Mouse (Mus musculus) ES-Bruce4 (cell line): ENCODE measurements around the gene Prdm16. TPM values are rescaled to one million over a fixed set of nuclear protein-coding genes. Genes with fewer than 3 reads are reported as not detected.

Source experiments
- H3K27ac ChIP-seq: 2 replicates; pipeline ENCODE4 v1.5.1; 2012; ENCODE audit warnings: low read length, inconsistent platforms; ENCODE audit not compliant: insufficient read depth
- H3K27me3 ChIP-seq: 2 replicates; pipeline ENCODE4 v1.6.1; 2012; ENCODE audit warnings: mild to moderate bottlenecking, low read length, inconsistent platforms; ENCODE audit not compliant: control insufficient read depth, poor library complexity, insufficient read depth, severe bottlenecking
- H3K36me3 ChIP-seq: 2 replicates; pipeline ENCODE4 v1.6.1; 2012; ENCODE audit warnings: inconsistent platforms, mild to moderate bottlenecking, low read length, moderate library complexity; ENCODE audit not compliant: control insufficient read depth, poor library complexity, insufficient read depth, severe bottlenecking
- H3K4me1 ChIP-seq: one replicate; pipeline ENCODE4 v1.8.1; 2011; ENCODE audit warnings: low read length; ENCODE audit not compliant: control insufficient read depth, insufficient read depth
- H3K4me3 ChIP-seq: 2 replicates; pipeline ENCODE4 v1.5.1; 2011; ENCODE audit warnings: low read depth, mild to moderate bottlenecking, low read length
- H3K9ac ChIP-seq: 2 replicates; pipeline ENCODE4 v1.6.1; 2012; ENCODE audit warnings: low read depth, mild to moderate bottlenecking, inconsistent platforms; ENCODE audit not compliant: poor library complexity, severe bottlenecking
- H3K9me3 ChIP-seq: replicated peaks from 2 replicates; pipeline ENCODE4 v1.6.1; 2012; ENCODE audit warnings: mild to moderate bottlenecking, low read length, inconsistent platforms; ENCODE audit not compliant: control insufficient read depth, poor library complexity, insufficient read depth, severe bottlenecking
- CTCF ChIP-seq: IDR thresholded peaks from one replicate; pipeline ENCODE4 v1.8.1; 2011; ENCODE audit warnings: low read depth, low read length
- EP300 ChIP-seq: IDR thresholded peaks from 2 replicates; pipeline ENCODE4 v1.6.1; 2011; ENCODE audit warnings: low read depth, low read length; ENCODE audit not compliant: insufficient read depth
- POLR2A ChIP-seq: IDR thresholded peaks from one replicate; pipeline ENCODE4 v1.8.1; 2011; ENCODE audit warnings: low read length; ENCODE audit not compliant: insufficient read depth
- polyA plus RNA-seq: library from polyadenylated mRNA; stranded (reverse); fragments of >200 nt; gene quantifications from 2 replicates; pipeline ENCODE4 v1.2.4, GENCODE M21; 2011; ENCODE audit warnings: low read depth; ENCODE audit not compliant: missing spikeins, insufficient read depth, insufficient read length

The Prdm16 gene
- polyA plus RNA-seq, 1 experiment = 3.1 TPM

GRCm38 (mm10) chr4:154481771-154482637, 154.7 kb downstream of the Prdm16 start:
- no peaks in the 10 kb centered on the region for H3K4me1 ChIP-seq
- no peak overlapping the region for H3K4me3 ChIP-seq
- TF ChIP-seq EP300 (no peak), POLR2A (no peak), CTCF (no peak)
- no peaks in the 10 kb centered on the region for H3K36me3 ChIP-seq
- no peak overlapping the region for H3K9ac ChIP-seq
- H3K27ac ChIP-seq = no peak overlapping the region
- H3K9me3 ChIP-seq = no peaks in the 10 kb centered on the region
- H3K27me3 ChIP-seq = no peaks in the 10 kb centered on the region

DNA sequence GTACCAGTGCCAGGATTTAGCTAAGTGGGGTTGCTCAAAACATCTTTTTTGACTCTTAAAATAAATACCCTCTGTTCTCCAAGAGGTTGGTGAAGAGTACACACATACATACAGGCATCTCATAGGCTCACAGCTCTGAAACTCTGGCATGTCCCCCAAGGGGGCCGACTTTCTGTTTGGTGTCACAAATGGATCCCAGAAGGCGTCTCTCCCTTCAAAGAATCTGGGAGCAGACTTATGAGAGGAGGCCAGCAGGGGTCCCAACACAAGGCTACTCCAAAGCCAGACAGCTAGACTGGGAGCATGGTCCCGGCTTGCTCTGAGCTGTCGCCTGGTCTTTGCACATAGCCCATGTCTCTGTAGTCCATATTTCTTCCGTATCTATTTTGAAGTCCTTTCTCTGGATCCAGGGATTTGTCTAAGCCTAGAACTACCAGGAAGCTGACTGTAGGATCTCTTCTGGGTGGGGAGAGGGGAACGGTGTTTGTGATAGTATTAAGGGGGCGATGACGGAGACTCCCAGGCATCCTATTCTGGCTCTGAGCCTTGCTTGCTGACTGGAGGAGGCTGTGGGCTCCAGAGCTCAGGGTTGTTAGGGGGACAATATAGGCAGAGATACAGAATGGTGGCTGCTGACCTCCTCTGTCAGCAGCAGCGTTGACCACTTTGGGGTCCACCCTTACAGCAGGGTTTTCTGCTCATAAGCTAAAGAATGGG, 156.0 kb downstream of the Prdm16 start:
- H3K27me3 ChIP-seq = no peaks in the 10 kb centered on the region

GRCm38 (mm10) chr4:154480143-154480542, 156.5 kb downstream of the Prdm16 start:
- TF ChIP-seq EP300 = no peak
- TF ChIP-seq CTCF = no peak
- TF ChIP-seq POLR2A = no peak
- H3K9ac ChIP-seq = no peak overlapping the region
- no peaks in the 10 kb centered on the region for H3K9me3 ChIP-seq
- H3K4me3 ChIP-seq = no peak overlapping the region
- no peaks in the 10 kb centered on the region for H3K27me3 ChIP-seq
- H3K36me3 ChIP-seq = no peaks in the 10 kb centered on the region
- no peak overlapping the region for H3K27ac ChIP-seq
- no peaks in the 10 kb centered on the region for H3K4me1 ChIP-seq

More for the DNA sequence above, 156.0 kb downstream of the Prdm16 start:
- H3K36me3 ChIP-seq = no peaks in the 10 kb centered on the region
- no peaks in the 10 kb centered on the region for H3K4me1 ChIP-seq
- no peaks in the 10 kb centered on the region for H3K9me3 ChIP-seq
- H3K9ac ChIP-seq = no peak overlapping the region
- no peak overlapping the region for H3K27ac ChIP-seq
- no peak overlapping the region for H3K4me3 ChIP-seq
- TF ChIP-seq POLR2A (no peak), EP300 (no peak), CTCF (no peak)

- H3K27ac ChIP-seq = no peak overlapping the region
- no peaks in the 10 kb centered on the region for H3K4me1 ChIP-seq
- H3K27me3 ChIP-seq = no peaks in the 10 kb centered on the region
- H3K9me3 ChIP-seq = no peaks in the 10 kb centered on the region
- H3K4me3 ChIP-seq = no peak overlapping the region
- TF ChIP-seq CTCF = no peak
- TF ChIP-seq EP300 = no peak
- TF ChIP-seq POLR2A = no peak
- H3K36me3 ChIP-seq = no peaks in the 10 kb centered on the region
- no peak overlapping the region for H3K9ac ChIP-seq
Measured at GRCm38 (mm10) chr4:154478933-154479613, 157.6 kb downstream of the Prdm16 start.

DNA sequence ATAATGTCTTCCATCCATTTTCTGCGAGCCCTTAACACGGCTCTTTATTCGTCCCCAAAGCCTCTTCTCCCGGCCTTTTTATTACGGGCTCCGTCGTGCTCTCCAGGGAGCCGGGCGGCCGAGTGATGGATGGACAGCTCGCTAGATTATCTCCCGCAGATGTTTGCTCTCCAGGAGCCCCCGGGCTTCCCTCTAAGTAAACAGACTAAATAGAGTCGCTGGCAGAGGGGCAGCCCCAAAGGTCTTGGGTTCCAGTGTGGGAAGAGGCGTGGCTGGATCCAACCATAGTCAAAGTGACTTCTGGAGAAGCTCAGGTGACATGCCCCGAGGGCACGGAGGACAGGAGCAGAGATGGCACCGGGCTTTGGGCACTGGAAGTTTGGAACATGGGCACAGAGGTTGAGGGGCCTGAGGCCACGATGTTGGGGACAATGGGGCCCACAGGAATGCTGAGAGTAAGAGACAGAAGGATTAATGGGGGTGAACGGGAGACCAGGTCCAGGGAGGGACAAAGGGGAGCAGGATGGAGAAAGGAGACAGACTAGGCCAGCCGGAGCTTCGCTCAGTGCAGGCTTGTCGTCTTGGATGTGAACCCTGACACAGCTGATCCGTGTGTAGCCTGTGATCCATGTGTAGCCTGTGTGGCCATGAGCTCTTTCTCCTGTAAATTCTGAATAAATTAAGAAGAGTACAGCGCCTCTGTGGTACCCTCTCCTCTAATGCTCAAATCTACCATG, 162.9 kb downstream of the Prdm16 start:
- TF ChIP-seq EP300 = no peak
- TF ChIP-seq CTCF = no peak
- no peak for TF ChIP-seq POLR2A
- Histone ChIP-seq H3K9me3 (no peaks in the 10 kb centered on the region), H3K4me3 (no peak overlapping the region), H3K4me1 (no peaks in the 10 kb centered on the region), H3K27ac (no peak overlapping the region), H3K36me3 (no peaks in the 10 kb centered on the region), H3K27me3 (no peaks in the 10 kb centered on the region), H3K9ac (no peak overlapping the region)
